Mouse (Mus musculus) ES-Bruce4 (cell line): ENCODE results near the gene Sox4.

ENCODE experiments used
- CTCF ChIP-seq: IDR thresholded peaks from one replicate; pipeline ENCODE4 v1.8.1; 2011; ENCODE audit warnings: low read depth, low read length
- EP300 ChIP-seq: IDR thresholded peaks from 2 replicates; pipeline ENCODE4 v1.6.1; 2011; ENCODE audit warnings: low read depth, low read length; ENCODE audit not compliant: insufficient read depth
- POLR2A ChIP-seq: IDR thresholded peaks from one replicate; pipeline ENCODE4 v1.8.1; 2011; ENCODE audit warnings: low read length; ENCODE audit not compliant: insufficient read depth

- no peak for TF ChIP-seq POLR2A
- no peak for TF ChIP-seq CTCF
- no peak for TF ChIP-seq EP300
These were observed 21.7 kb downstream of the Sox4 start for GRCm38 (mm10) chr13:28931776-28932175.
